Mouse (Mus musculus) embryo, embryonic 11 days (tissue): ENCODE measurements around the gene Scn10a.

Experiments
- DNase-seq: peaks from one replicate; pipeline ENCODE4 v3.0.0-alpha.2; 2015

Gene Scn10a

GRCm38 (mm10) chr9:119573009-119573408, 146.1 kb downstream of the Scn10a start:
- no peak for DNase-seq

GRCm38 (mm10) chr9:119571411-119571888, 147.7 kb downstream of the Scn10a start:
- DNase-seq: peak; percentile 55

DNA sequence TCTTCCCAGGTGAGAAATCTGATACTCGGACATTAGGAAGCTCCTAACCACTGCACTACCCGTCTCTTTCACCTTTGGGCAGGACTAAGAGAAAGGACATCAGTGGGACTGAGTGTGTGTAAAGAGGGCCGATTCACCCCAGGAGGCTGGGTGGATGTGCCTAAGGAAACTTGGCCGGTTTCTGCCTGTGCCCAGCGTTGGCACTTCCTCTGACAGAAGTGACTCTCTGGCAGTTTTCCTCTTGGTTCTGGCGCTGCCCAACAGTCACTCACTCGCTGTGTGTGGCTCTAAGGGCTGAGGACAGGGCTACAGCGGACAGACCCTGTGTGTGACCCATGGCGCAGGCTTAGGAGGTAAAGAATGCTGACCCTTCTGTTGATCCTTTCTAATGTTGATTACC, 148.5 kb downstream of the Scn10a start:
- DNase-seq: no peak

DNA sequence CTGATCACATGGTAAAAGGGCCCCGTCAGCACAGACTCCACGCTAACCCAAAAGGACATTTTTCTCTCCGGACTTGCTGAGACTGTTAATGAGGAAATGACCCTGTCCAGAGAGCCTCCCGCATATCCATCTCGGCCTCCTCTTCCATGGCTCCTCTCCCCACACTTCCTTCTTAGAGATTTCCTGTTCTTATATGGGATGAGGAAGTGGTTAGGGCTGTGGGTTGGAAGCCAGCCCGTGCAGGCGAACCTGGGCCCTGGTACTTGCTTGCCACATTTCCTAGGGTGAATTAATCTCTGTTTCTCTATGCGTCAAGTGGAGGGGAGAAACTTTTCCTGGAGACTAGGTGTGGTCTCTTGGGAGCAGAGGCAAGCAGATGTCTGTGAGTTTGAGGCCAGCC, 150.4 kb downstream of the Scn10a start:
- DNase-seq: no peak

GRCm38 (mm10) chr9:119567800-119568199, 151.3 kb downstream of the Scn10a start:
- DNase-seq: no peak

DNA sequence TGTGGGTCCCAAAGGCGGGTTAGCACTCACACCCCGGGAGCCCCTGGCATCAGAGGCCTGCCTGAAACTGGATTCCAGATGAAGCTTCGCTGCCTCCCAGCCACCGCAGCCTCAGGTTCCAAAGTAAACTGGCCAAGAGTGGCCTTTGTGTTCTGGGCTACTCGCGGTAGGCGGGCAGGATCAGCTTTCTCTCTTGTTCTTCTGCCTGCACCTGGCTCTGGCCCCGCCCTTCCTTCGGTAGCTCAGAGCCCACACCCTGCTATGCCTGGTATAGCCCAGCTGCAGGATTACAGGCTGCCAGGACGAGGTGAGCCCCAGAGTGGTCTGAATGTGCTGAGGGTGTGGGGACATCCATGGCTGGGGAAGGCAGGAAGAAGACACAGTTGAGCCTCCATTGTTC, 152.9 kb downstream of the Scn10a start:
- DNase-seq: no peak

DNA sequence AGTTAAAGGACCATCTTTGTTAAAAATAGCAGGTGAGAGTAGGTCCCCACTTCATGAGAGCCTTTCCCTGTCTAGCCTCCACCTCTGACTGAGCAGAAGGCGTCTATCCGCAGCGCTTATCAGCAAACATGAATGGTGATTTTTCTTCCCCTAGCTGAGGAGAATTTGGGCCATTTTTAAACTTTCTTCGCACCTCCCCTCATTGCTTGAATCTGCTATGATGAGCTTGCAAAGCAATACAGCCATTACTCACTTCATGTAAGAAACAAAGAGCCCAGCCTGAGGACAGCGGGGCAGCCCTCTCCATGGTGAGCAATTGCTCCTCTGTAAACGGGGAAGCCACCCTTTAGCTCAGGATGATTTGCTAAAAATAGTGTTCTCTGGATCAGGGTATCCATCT, 154.3 kb downstream of the Scn10a start:
- DNase-seq: no peak

DNA sequence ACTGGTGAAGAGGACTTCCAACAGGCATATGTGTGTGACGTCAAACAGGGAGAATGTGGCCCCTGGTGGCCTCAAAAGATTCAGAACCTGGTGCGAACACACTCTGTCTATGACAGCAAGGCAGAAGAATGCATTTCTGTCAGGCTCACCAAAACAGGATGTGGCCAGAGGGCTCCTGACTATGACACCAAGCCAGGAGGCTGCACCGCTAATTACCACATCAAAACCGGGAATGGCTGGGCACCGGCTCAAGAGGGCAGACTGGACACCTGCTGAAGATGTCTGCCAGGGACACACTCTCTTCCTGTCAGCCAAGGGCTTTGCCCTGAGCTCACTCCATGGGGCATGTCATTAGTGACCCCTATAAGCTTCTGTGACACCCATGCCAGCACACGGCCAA, 155.5 kb downstream of the Scn10a start:
- DNase-seq: no peak

DNA sequence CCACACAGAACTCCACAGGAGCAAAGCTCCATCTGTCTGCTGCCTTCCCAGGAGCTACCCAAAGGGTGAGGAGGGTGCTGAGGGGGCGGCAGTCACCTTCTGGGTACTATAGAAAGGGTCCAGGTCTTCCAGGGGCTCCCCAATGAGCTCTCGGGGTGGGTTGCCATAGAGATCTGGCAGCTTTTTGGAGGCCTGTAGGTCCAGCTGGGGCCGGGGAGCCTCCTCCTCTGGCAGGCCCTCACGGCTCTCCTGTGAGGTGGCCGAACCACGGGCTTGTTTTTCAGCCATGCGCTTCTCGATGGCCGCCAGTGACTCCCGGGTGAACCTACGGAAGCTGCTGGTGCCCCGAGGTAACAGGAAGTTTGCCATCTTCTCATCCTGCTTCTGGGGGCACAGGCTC, 156.9 kb downstream of the Scn10a start:
- no peak for DNase-seq

- DNase-seq: peak; percentile 32
These were observed 157.4 kb downstream of the Scn10a start for GRCm38 (mm10) chr9:119561746-119562145.

- no peak for DNase-seq
These were observed 159.4 kb downstream of the Scn10a start for GRCm38 (mm10) chr9:119559537-119560276.
